Mouse (Mus musculus) hindbrain, embryonic 12.5 days (tissue): ENCODE measurements at regions not wholly inside any gene's neighbourhood (a gene's known extent, or its start where the extent isn't known, plus 50 kb on each side); places are given as distances from the start of the nearest gene placed in this dataset.

Source experiments
- ATAC-seq: fragments of 200-750 bp; cut with Nextera tagmentation; 2 replicates; pipeline ENCODE4 v1.8.0; 2017; ENCODE audit warnings: moderate TSS enrichment; ENCODE audit not compliant: low FRiP score
- H3K27ac ChIP-seq: fragments of 300-500 bp; sonication (generic); 2 replicates; pipeline ENCODE4 v1.5.1; 2016; ENCODE audit warnings: mild to moderate bottlenecking
- H3K27me3 ChIP-seq: fragments of 300-500 bp; sonication (generic); 2 replicates; pipeline ENCODE4 v1.6.1; 2016; ENCODE audit warnings: mild to moderate bottlenecking
- H3K36me3 ChIP-seq: fragments of 300-500 bp; sonication (generic); 2 replicates; pipeline ENCODE4 v1.6.1; 2016; ENCODE audit warnings: mild to moderate bottlenecking
- H3K4me1 ChIP-seq: fragments of 300-500 bp; sonication (generic); 2 replicates; pipeline ENCODE4 v1.6.1; 2016
- H3K4me2 ChIP-seq: fragments of 300-500 bp; sonication (generic); replicated peaks from 2 replicates; pipeline ENCODE4 v1.6.1; 2016; ENCODE audit warnings: mild to moderate bottlenecking
- H3K4me3 ChIP-seq: fragments of 300-500 bp; sonication (generic); 2 replicates; pipeline ENCODE4 v1.5.1; 2016; ENCODE audit warnings: mild to moderate bottlenecking
- H3K9ac ChIP-seq: fragments of 300-500 bp; sonication (generic); 2 replicates; pipeline ENCODE4 v1.6.1; 2016; ENCODE audit warnings: mild to moderate bottlenecking, moderate library complexity
- H3K9me3 ChIP-seq: fragments of 300-500 bp; sonication (generic); replicated peaks from 2 replicates; pipeline ENCODE4 v1.6.1; 2016; ENCODE audit warnings: mild to moderate bottlenecking
- WGBS: fragments of 180-500 bp; shearing (Covaris S2); methylation state at CpG from one replicate; pipeline ENCODE4 v1.1.7; 2016; 5-methylcytosine and 5-hydroxymethylcytosine counted together

GRCm38 (mm10) chr5:52046704-52047103 is 143.6 kb downstream of the Dhx15 start:
- Histone ChIP-seq H3K9ac (no peak overlapping the region), H3K4me3 (no peak overlapping the region), H3K27ac (no peak overlapping the region), H3K4me2 (no peak overlapping the region), H3K36me3 (no peaks in the 10 kb centered on the region), H3K27me3 (no peaks in the 10 kb centered on the region), H3K4me1 (no peaks in the 10 kb centered on the region), H3K9me3 (no peaks in the 10 kb centered on the region)
- no peak for ATAC-seq
- 86% methylated on average over 3 of the region's 3 CpGs for WGBS

- H3K27ac ChIP-seq, result no peak overlapping the region
- 91% methylated on average over 3 of the region's 3 CpGs for whole genome bisulfite sequencing
- no peak overlapping the region for H3K4me2 ChIP-seq
- H3K4me1 ChIP-seq, result no peaks in the 10 kb centered on the region
- H3K27me3 ChIP-seq, result no peaks in the 10 kb centered on the region
- H3K9me3 ChIP-seq, result no peaks in the 10 kb centered on the region
- ATAC-seq, result no peak
- no peak overlapping the region for H3K4me3 ChIP-seq
- H3K9ac ChIP-seq, result no peak overlapping the region
- H3K36me3 ChIP-seq, result no peaks in the 10 kb centered on the region
Observed at GRCm38 (mm10) chr5:52044101-52044500, 146.2 kb downstream of the Dhx15 start.

GRCm38 (mm10) chr5:52041447-52041846 is 148.9 kb downstream of the Dhx15 start:
- no peak for ATAC-seq
- WGBS, result 82% methylated on average over 3 of the region's 3 CpGs
- Histone ChIP-seq H3K36me3 (no peaks in the 10 kb centered on the region), H3K9ac (no peak overlapping the region), H3K27ac (no peak overlapping the region), H3K4me3 (no peak overlapping the region), H3K27me3 (no peaks in the 10 kb centered on the region), H3K4me1 (no peaks in the 10 kb centered on the region), H3K4me2 (no peak overlapping the region), H3K9me3 (no peaks in the 10 kb centered on the region)

- WGBS, result 79% methylated on average over 24 of the region's 24 CpGs
Observed at GRCm38 (mm10) chr5:52040427-52041312, 149.6 kb downstream of the Dhx15 start.

GRCm38 (mm10) chr5:52035339-52035738 is 155.0 kb downstream of the Dhx15 start:
- Histone ChIP-seq H3K36me3 (no peaks in the 10 kb centered on the region), H3K9ac (no peak overlapping the region), H3K4me3 (no peak overlapping the region), H3K27me3 (no peaks in the 10 kb centered on the region), H3K9me3 (no peaks in the 10 kb centered on the region), H3K4me2 (no peak overlapping the region), H3K4me1 (no peaks in the 10 kb centered on the region), H3K27ac (no peak overlapping the region)
- no peak for ATAC-seq
- 91% methylated on average over 6 of the region's 6 CpGs for WGBS

More at GRCm38 (mm10) chr5:52040427-52041312, 149.6 kb downstream of the Dhx15 start:
- H3K36me3 ChIP-seq, result no peaks in the 10 kb centered on the region
- ATAC-seq, result no peak
- H3K9ac ChIP-seq, result no peak overlapping the region
- no peak overlapping the region for H3K4me2 ChIP-seq
- H3K27ac ChIP-seq, result no peak overlapping the region
- H3K27me3 ChIP-seq, result no peaks in the 10 kb centered on the region
- no peak overlapping the region for H3K4me3 ChIP-seq
- H3K9me3 ChIP-seq, result no peaks in the 10 kb centered on the region
- no peaks in the 10 kb centered on the region for H3K4me1 ChIP-seq

GRCm38 (mm10) chr5:52027478-52027877 is 162.8 kb downstream of the Dhx15 start:
- no peak overlapping the region for H3K4me3 ChIP-seq
- H3K27ac ChIP-seq, result no peak overlapping the region
- H3K27me3 ChIP-seq, result no peaks in the 10 kb centered on the region
- no peak overlapping the region for H3K4me2 ChIP-seq
- no peaks in the 10 kb centered on the region for H3K4me1 ChIP-seq
- no peaks in the 10 kb centered on the region for H3K36me3 ChIP-seq
- WGBS, result 92% methylated on average over 4 of the region's 4 CpGs
- no peak overlapping the region for H3K9ac ChIP-seq
- H3K9me3 ChIP-seq, result no peaks in the 10 kb centered on the region
- no peak for ATAC-seq

GRCm38 (mm10) chr5:52026148-52026547 is 164.2 kb downstream of the Dhx15 start:
- no peaks in the 10 kb centered on the region for H3K9me3 ChIP-seq

GRCm38 (mm10) chr5:52023212-52023611 is 167.1 kb downstream of the Dhx15 start:
- ATAC-seq, result no peak
- H3K27ac ChIP-seq, result no peak overlapping the region
- no peaks in the 10 kb centered on the region for H3K9me3 ChIP-seq
- H3K9ac ChIP-seq, result no peak overlapping the region
- 83% methylated on average over 9 of the region's 9 CpGs for WGBS
- no peak overlapping the region for H3K4me2 ChIP-seq
- no peaks in the 10 kb centered on the region for H3K4me1 ChIP-seq
- no peaks in the 10 kb centered on the region for H3K27me3 ChIP-seq
- no peak overlapping the region for H3K4me3 ChIP-seq
- H3K36me3 ChIP-seq, result no peaks in the 10 kb centered on the region

More at GRCm38 (mm10) chr5:52026148-52026547, 164.2 kb downstream of the Dhx15 start:
- H3K9ac ChIP-seq, result no peak overlapping the region
- H3K36me3 ChIP-seq, result no peaks in the 10 kb centered on the region
- no peak for ATAC-seq
- 70% methylated on average over 3 of the region's 3 CpGs for WGBS
- H3K27ac ChIP-seq, result no peak overlapping the region
- H3K4me1 ChIP-seq, result no peaks in the 10 kb centered on the region
- no peak overlapping the region for H3K4me2 ChIP-seq
- no peaks in the 10 kb centered on the region for H3K27me3 ChIP-seq
- H3K4me3 ChIP-seq, result no peak overlapping the region

- Histone ChIP-seq H3K4me3 (no peak overlapping the region), H3K9ac (no peak overlapping the region), H3K27ac (no peak overlapping the region), H3K9me3 (no peaks in the 10 kb centered on the region), H3K36me3 (no peaks in the 10 kb centered on the region), H3K4me1 (no peaks in the 10 kb centered on the region), H3K27me3 (no peaks in the 10 kb centered on the region), H3K4me2 (no peak overlapping the region)
- ATAC-seq, result no peak
- 88% methylated on average over 3 of the region's 3 CpGs for WGBS
Observed at GRCm38 (mm10) chr5:52016992-52017391, 173.3 kb downstream of the Dhx15 start.

GRCm38 (mm10) chr5:52015786-52016185 is 174.5 kb downstream of the Dhx15 start:
- Histone ChIP-seq H3K4me3 (no peak overlapping the region), H3K27ac (no peak overlapping the region), H3K4me2 (no peak overlapping the region), H3K4me1 (no peaks in the 10 kb centered on the region), H3K9ac (no peak overlapping the region), H3K36me3 (no peaks in the 10 kb centered on the region), H3K27me3 (no peaks in the 10 kb centered on the region), H3K9me3 (no peaks in the 10 kb centered on the region)
- no peak for ATAC-seq
- 43% methylated on average over 6 of the region's 6 CpGs for WGBS

GRCm38 (mm10) chr5:52010426-52010825 is 179.9 kb downstream of the Dhx15 start:
- Histone ChIP-seq H3K4me1 (no peaks in the 10 kb centered on the region), H3K27me3 (no peaks in the 10 kb centered on the region), H3K27ac (no peak overlapping the region), H3K4me2 (no peak overlapping the region), H3K9ac (no peak overlapping the region), H3K9me3 (no peaks in the 10 kb centered on the region), H3K4me3 (no peak overlapping the region), H3K36me3 (no peaks in the 10 kb centered on the region)
- WGBS, result 93% methylated on average over 7 of the region's 7 CpGs
- no peak for ATAC-seq

GRCm38 (mm10) chr5:52008942-52009341 is 181.4 kb downstream of the Dhx15 start:
- Histone ChIP-seq H3K36me3 (no peaks in the 10 kb centered on the region), H3K27ac (no peak overlapping the region), H3K9me3 (no peaks in the 10 kb centered on the region), H3K27me3 (no peaks in the 10 kb centered on the region), H3K9ac (no peak overlapping the region), H3K4me1 (no peaks in the 10 kb centered on the region), H3K4me3 (no peak overlapping the region), H3K4me2 (no peak overlapping the region)
- no peak for ATAC-seq
- WGBS, result 88% methylated on average over 3 of the region's 3 CpGs

GRCm38 (mm10) chr5:52006843-52007242 is 183.5 kb downstream of the Dhx15 start:
- Histone ChIP-seq H3K36me3 (no peaks in the 10 kb centered on the region), H3K4me2 (no peak overlapping the region), H3K9ac (no peak overlapping the region), H3K9me3 (no peaks in the 10 kb centered on the region), H3K27me3 (no peaks in the 10 kb centered on the region), H3K4me1 (no peaks in the 10 kb centered on the region), H3K4me3 (no peak overlapping the region), H3K27ac (no peak overlapping the region)
- ATAC-seq, result no peak
- 81% methylated on average over 3 of the region's 3 CpGs for WGBS
